Mouse (Mus musculus) spleen, postnatal 36 days (tissue): ENCODE measurements around the gene St5.

Experiments used
- DNase-seq, 2 experiments: peaks; one replicate each; pipeline ENCODE4 v3.0.0; 2022; ENCODE audit warnings: low spot score in 2 of 2, mixed read lengths in 1 of 2

The St5 gene

GRCm38 (mm10) chr7:109527536-109527935 lies 175.9 kb downstream of the St5 start:
- no peak for DNase-seq

- DNase-seq: no peak
Observed at GRCm38 (mm10) chr7:109525740-109526663, 177.4 kb downstream of the St5 start.

- no peak for DNase-seq
Observed at GRCm38 (mm10) chr7:109524763-109525162, 178.6 kb downstream of the St5 start.

GRCm38 (mm10) chr7:109524442-109524744 lies 179.0 kb downstream of the St5 start:
- no peak for DNase-seq

GRCm38 (mm10) chr7:109523741-109524441 lies 179.5 kb downstream of the St5 start:
- DNase-seq: no peak

- DNase-seq: no peak
Observed at GRCm38 (mm10) chr7:109523304-109523703, 180.1 kb downstream of the St5 start.

- no peak for DNase-seq
Observed at GRCm38 (mm10) chr7:109522084-109522483, 181.3 kb downstream of the St5 start.

- DNase-seq: no peak
Observed at GRCm38 (mm10) chr7:109519936-109520335, 183.5 kb downstream of the St5 start.

GRCm38 (mm10) chr7:109518838-109519696 lies 184.3 kb downstream of the St5 start, which contains the start of gene Rpl27a:
Gene Rpl27a (plus strand): TSS chr7:109519147.
- peak; percentile 98 for DNase-seq

GRCm38 (mm10) chr7:109518036-109518681 lies 185.2 kb downstream of the St5 start:
- DNase-seq: peak in 1 of 2 experiments; percentile 27

- DNase-seq: no peak
Observed at GRCm38 (mm10) chr7:109516500-109516899, 186.9 kb downstream of the St5 start.

- no peak for DNase-seq
Observed at GRCm38 (mm10) chr7:109511838-109512237, 191.6 kb downstream of the St5 start.

- no peak for DNase-seq
Observed at GRCm38 (mm10) chr7:109510799-109511198, 192.6 kb downstream of the St5 start.

GRCm38 (mm10) chr7:109508034-109508433 lies 195.4 kb downstream of the St5 start, which contains the start of gene Trim66:
Gene Trim66 (minus strand): TSS chr7:109508134.
- no peak for DNase-seq

- no peak for DNase-seq
Observed at GRCm38 (mm10) chr7:109507572-109507971, 195.8 kb downstream of the St5 start.

- no peak for DNase-seq
Observed at GRCm38 (mm10) chr7:109507119-109507518, 196.3 kb downstream of the St5 start.

GRCm38 (mm10) chr7:109497507-109497906 lies 205.9 kb downstream of the St5 start:
- no peak for DNase-seq

- no peak for DNase-seq
Observed at GRCm38 (mm10) chr7:109493319-109494316, 209.8 kb downstream of the St5 start.

- no peak for DNase-seq
Observed at GRCm38 (mm10) chr7:109492616-109493318, 210.6 kb downstream of the St5 start.
